Mouse (Mus musculus) neural tube, embryonic 11.5 days (tissue): ENCODE data around the gene Sh3bp2. TPM values are rescaled to one million over a fixed set of nuclear protein-coding genes. Genes with fewer than 3 reads are reported as not detected.

Experiments
- ATAC-seq: fragments of 200-750 bp; cut with Nextera tagmentation; 2 replicates; pipeline ENCODE4 v1.8.0; 2017; ENCODE audit warnings: moderate number of reproducible peaks, mild to moderate bottlenecking, moderate TSS enrichment, moderate library complexity; ENCODE audit not compliant: insufficient read depth, low FRiP score, low TSS enrichment
- DNase-seq: peaks from one replicate; pipeline ENCODE4 v3.0.0-alpha.2; 2015; ENCODE audit warnings: low spot score
- H3K27ac ChIP-seq: fragments of 300-500 bp; sonication (generic); 2 replicates; pipeline ENCODE4 v1.5.1; 2014; ENCODE audit warnings: low read depth, mild to moderate bottlenecking, low read length
- H3K27me3 ChIP-seq: fragments of 300-500 bp; sonication (generic); 2 replicates; pipeline ENCODE4 v1.6.1; 2014; ENCODE audit warnings: mild to moderate bottlenecking, low read length, mixed read lengths; ENCODE audit not compliant: control insufficient read depth, insufficient read depth
- H3K36me3 ChIP-seq: fragments of 300-500 bp; sonication (generic); 2 replicates; pipeline ENCODE4 v1.6.1; 2014; ENCODE audit warnings: mild to moderate bottlenecking, low read length, moderate library complexity, mixed read lengths; ENCODE audit not compliant: control insufficient read depth, insufficient read depth
- H3K4me1 ChIP-seq: fragments of 300-500 bp; sonication (generic); 2 replicates; pipeline ENCODE4 v1.6.1; 2014; ENCODE audit warnings: low read length, mixed read lengths; ENCODE audit not compliant: control insufficient read depth, insufficient read depth
- H3K4me2 ChIP-seq: fragments of 300-500 bp; sonication (generic); 2 replicates; pipeline ENCODE4 v1.6.1; 2014; ENCODE audit warnings: low read depth, mild to moderate bottlenecking, moderate library complexity
- H3K4me3 ChIP-seq: fragments of 300-500 bp; sonication (generic); 2 replicates; pipeline ENCODE4 v1.5.1; 2014; ENCODE audit warnings: low read depth, low read length
- H3K9ac ChIP-seq: fragments of 300-500 bp; sonication (generic); 2 replicates; pipeline ENCODE4 v1.6.1; 2014; ENCODE audit warnings: mild to moderate bottlenecking, low read length
- H3K9me3 ChIP-seq: fragments of 300-500 bp; sonication (generic); 2 replicates; pipeline ENCODE4 v1.6.1; 2016; ENCODE audit warnings: low read length; ENCODE audit not compliant: control insufficient read depth
- WGBS: fragments of 180-500 bp; shearing (Covaris S2); extraction: QIAGEN DNeasy Blood & Tissue Kit; methylation state at CpG from one replicate; pipeline ENCODE4 v1.1.7; 2014; 5-methylcytosine and 5-hydroxymethylcytosine counted together
- polyA plus RNA-seq: library from polyadenylated mRNA; unstranded; fragments of >200 nt; fragmentation: Nextera tagmentation; extraction: Ambion mirVana; gene quantifications from 2 replicates; pipeline ENCODE4 v1.2.1, GENCODE M21; 2014

Sh3bp2 gene
- polyA plus RNA-seq, 1 experiment from 2014 or later: 11.5 TPM

DNA sequence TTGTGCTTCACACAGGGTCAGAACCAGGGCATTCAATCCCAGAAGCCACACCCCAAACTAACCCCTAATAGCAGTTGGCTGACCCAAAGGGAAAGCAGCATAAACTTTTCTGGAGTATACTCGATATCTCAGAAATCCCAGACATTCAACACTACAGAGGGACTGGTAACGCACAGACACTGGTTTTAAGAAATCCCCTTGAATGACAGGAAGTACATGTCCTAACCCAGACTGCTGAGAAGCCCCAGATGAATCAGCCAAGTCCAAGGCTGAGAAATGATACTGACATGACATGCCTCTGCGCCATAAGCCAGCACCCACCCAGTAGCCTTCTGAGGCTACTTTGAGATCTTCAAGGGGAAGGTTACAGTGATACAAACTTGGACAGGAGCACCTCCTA, 24.1 kb upstream of the Sh3bp2 start:
- no peak overlapping the region for H3K27ac ChIP-seq
- H3K4me3 ChIP-seq: no peak overlapping the region
- H3K4me2 ChIP-seq: no peak overlapping the region
- no peaks in the 10 kb centered on the region for H3K27me3 ChIP-seq
- H3K9ac ChIP-seq: no peak overlapping the region
- DNase-seq (no peak), ATAC-seq (no peak)
- no peaks in the 10 kb centered on the region for H3K9me3 ChIP-seq
- no peaks in the 10 kb centered on the region for H3K36me3 ChIP-seq
- 86% methylated on average over 3 of the region's 3 CpGs for WGBS
- H3K4me1 ChIP-seq: no peaks in the 10 kb centered on the region

DNA sequence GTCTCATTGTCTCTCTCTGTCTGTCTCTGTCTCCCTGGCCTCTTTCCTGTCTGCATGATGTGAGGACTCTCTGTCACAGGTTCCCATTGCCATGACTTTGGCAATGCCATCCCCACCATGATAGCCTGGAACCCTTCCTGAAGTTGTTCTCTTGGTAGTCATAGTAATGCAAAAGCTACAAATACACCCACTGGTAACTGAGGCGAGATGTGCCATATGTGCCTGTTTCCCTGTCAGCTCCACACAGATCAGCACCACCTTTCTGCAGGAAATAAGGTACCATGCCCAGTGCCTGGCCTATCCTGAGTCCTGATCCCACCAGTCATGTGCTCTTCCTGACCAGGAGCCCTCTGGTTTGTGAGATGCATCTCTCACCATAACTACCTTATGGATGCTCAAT, 23.2 kb upstream of the Sh3bp2 start:
- 82% methylated on average over 1 of the region's 1 CpGs for WGBS
- Histone ChIP-seq H3K9ac (no peak overlapping the region), H3K4me3 (no peak overlapping the region), H3K4me1 (no peaks in the 10 kb centered on the region), H3K4me2 (no peak overlapping the region), H3K27me3 (no peaks in the 10 kb centered on the region), H3K27ac (no peak overlapping the region), H3K36me3 (no peaks in the 10 kb centered on the region), H3K9me3 (no peaks in the 10 kb centered on the region)
- no peak for ATAC-seq
- DNase-seq: no peak

DNA sequence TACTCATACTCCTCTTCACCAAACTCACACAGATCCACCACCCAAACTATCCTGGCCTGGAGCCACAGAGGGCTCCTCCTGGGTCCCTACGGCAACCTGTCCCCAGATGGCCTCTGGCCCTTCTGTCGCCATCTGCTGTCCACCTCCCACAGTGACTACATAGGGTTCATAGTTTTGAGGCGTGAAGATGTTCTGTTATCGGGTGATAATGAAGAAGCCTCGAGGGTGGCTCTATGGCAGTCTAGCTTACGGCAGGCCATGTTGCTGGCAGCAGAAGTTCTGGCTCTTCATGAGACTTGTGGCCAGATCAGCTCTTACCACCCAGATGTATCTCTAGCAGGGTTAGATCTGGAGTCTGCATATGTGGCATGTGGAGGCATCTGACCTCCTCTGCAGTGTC, 22.8 kb upstream of the Sh3bp2 start:
- DNase-seq: no peak
- Histone ChIP-seq H3K27ac (no peak overlapping the region), H3K27me3 (no peaks in the 10 kb centered on the region), H3K4me2 (no peak overlapping the region), H3K9me3 (no peaks in the 10 kb centered on the region), H3K4me3 (no peak overlapping the region), H3K4me1 (no peaks in the 10 kb centered on the region), H3K9ac (no peak overlapping the region), H3K36me3 (no peaks in the 10 kb centered on the region)
- 75% methylated on average over 6 of the region's 6 CpGs for WGBS
- no peak for ATAC-seq

GRCm38 (mm10) chr5:34512486-34512885, 13.2 kb upstream of the Sh3bp2 start:
- no peak overlapping the region for H3K27ac ChIP-seq
- WGBS: 85% methylated on average over 3 of the region's 3 CpGs
- H3K36me3 ChIP-seq: no peaks in the 10 kb centered on the region
- no peaks in the 10 kb centered on the region for H3K4me1 ChIP-seq
- DNase-seq (no peak), ATAC-seq (no peak)
- no peak overlapping the region for H3K4me3 ChIP-seq
- H3K9me3 ChIP-seq: no peaks in the 10 kb centered on the region
- no peak overlapping the region for H3K9ac ChIP-seq
- no peak overlapping the region for H3K4me2 ChIP-seq
- peaks cover 9% of the 10 kb centered on the region for H3K27me3 ChIP-seq

GRCm38 (mm10) chr5:34513466-34514217, 12.0 kb upstream of the Sh3bp2 start, which contains the start of gene Tnip2:
TSS of gene Tnip2 (minus strand) at chr5:34513991.
- Histone ChIP-seq H3K27ac (no peak within 1 kb of the TSS), H3K4me1 (no peaks in the 10 kb centered on the region), H3K9me3 (no peaks in the 10 kb centered on the region), H3K36me3 (no peaks in the 10 kb centered on the region), H3K4me3 (peak within 1 kb of the TSS; percentile 61), H3K27me3 (peaks cover 9% of the 10 kb centered on the region), H3K4me2 (peak within 1 kb of the TSS; percentile 97), H3K9ac (peak within 1 kb of the TSS; percentile 69)
- under 1% methylated on average over 64 of the region's 64 CpGs for WGBS
- DNase-seq (peak; percentile 94), ATAC-seq (peak; percentile 91)

GRCm38 (mm10) chr5:34514218-34514566, 11.4 kb upstream of the Sh3bp2 start:
- no peak for DNase-seq
- peak overlapping the region; percentile 61 for H3K4me3 ChIP-seq
- no peak overlapping the region for H3K9ac ChIP-seq
- no peak for ATAC-seq
- no peaks in the 10 kb centered on the region for H3K9me3 ChIP-seq
- H3K27me3 ChIP-seq: peaks cover 9% of the 10 kb centered on the region
- H3K27ac ChIP-seq: no peak overlapping the region
- 22% methylated on average over 7 of the region's 7 CpGs for WGBS
- H3K36me3 ChIP-seq: no peaks in the 10 kb centered on the region
- H3K4me1 ChIP-seq: no peaks in the 10 kb centered on the region
- H3K4me2 ChIP-seq: peak overlapping the region; percentile 97

DNA sequence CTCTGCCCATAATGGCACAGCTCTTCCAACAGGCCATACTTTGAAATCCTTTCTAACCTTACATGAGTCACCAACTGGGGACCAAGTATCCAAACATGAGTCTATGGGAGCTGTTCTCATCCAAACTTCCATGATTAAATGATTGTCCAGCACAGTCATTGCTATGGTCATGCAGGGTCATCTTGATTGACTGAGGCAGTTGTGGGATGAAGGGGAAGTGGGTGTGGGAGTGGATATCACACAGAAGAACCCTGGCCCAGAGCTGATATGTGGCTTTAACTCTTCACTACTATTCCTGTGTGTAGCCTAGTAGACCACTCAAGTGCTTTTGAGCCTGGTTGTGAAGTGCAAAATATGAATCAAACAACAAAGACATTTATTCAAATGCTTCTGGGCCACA, 10.5 kb upstream of the Sh3bp2 start:
- DNase-seq (no peak), ATAC-seq (no peak)
- no peak overlapping the region for H3K4me3 ChIP-seq
- H3K9ac ChIP-seq: no peak overlapping the region
- H3K4me2 ChIP-seq: no peak overlapping the region
- H3K27ac ChIP-seq: no peak overlapping the region
- H3K4me1 ChIP-seq: no peaks in the 10 kb centered on the region
- H3K36me3 ChIP-seq: no peaks in the 10 kb centered on the region
- H3K9me3 ChIP-seq: no peaks in the 10 kb centered on the region
- peaks cover 9% of the 10 kb centered on the region for H3K27me3 ChIP-seq

- ATAC-seq: no peak
These were observed 7.7 kb upstream of the Sh3bp2 start for GRCm38 (mm10) chr5:34517913-34518312.

GRCm38 (mm10) chr5:34519389-34519910, 6.2 kb upstream of the Sh3bp2 start:
- H3K4me3 ChIP-seq: no peak overlapping the region
- H3K4me1 ChIP-seq: no peaks in the 10 kb centered on the region
- no peaks in the 10 kb centered on the region for H3K36me3 ChIP-seq
- no peak overlapping the region for H3K9ac ChIP-seq
- H3K9me3 ChIP-seq: no peaks in the 10 kb centered on the region
- no peaks in the 10 kb centered on the region for H3K27me3 ChIP-seq
- H3K27ac ChIP-seq: no peak overlapping the region
- ATAC-seq (no peak), DNase-seq (no peak)
- 80% methylated on average over 9 of the region's 9 CpGs for WGBS
- no peak overlapping the region for H3K4me2 ChIP-seq

More at GRCm38 (mm10) chr5:34517913-34518312, 7.7 kb upstream of the Sh3bp2 start:
- 33% methylated on average over 3 of the region's 3 CpGs for WGBS
- no peaks in the 10 kb centered on the region for H3K4me1 ChIP-seq
- peak; percentile 78 for DNase-seq
- H3K9ac ChIP-seq: no peak overlapping the region
- no peaks in the 10 kb centered on the region for H3K9me3 ChIP-seq
- H3K4me3 ChIP-seq: no peak overlapping the region
- H3K4me2 ChIP-seq: no peak overlapping the region
- H3K27me3 ChIP-seq: peaks cover 8% of the 10 kb centered on the region
- H3K36me3 ChIP-seq: no peaks in the 10 kb centered on the region
- no peak overlapping the region for H3K27ac ChIP-seq
